Mouse (Mus musculus) gastrocnemius, adult 2 months (tissue): ENCODE data around the gene Pde4d. TPM values are rescaled to one million over a fixed set of nuclear protein-coding genes. Genes with fewer than 3 reads are reported as not detected.

ENCODE experiments used
- DNase-seq: peaks from one replicate; pipeline ENCODE4 v3.0.0; 2022
- H3K27ac ChIP-seq: fragments of 200-600 bp; 2 replicates; pipeline ENCODE4 v1.8.1; 2022; ENCODE audit warnings: mild to moderate bottlenecking
- H3K4me3 ChIP-seq: fragments of 200-600 bp; 2 replicates; pipeline ENCODE4 v1.8.1; 2022; ENCODE audit warnings: mild to moderate bottlenecking, moderate library complexity
- CTCF ChIP-seq: fragments of 200-600 bp; IDR thresholded peaks from 2 replicates; pipeline ENCODE4 v1.8.1; 2022; ENCODE audit warnings: antibody characterized with exemption, mild to moderate bottlenecking, moderate library complexity
- intact Hi-C: fragments of 180-260 bp; cut with DNase I; formaldehyde crosslinking; loops from one replicate; pipeline ENCODE4 v1.15.1; 2025
- total RNA-seq, 2 experiments: library from RNA; stranded (reverse); gene quantifications; 2 replicates each; pipeline ENCODE4 v1.2.3; 2021

The Pde4d gene
- total RNA-seq, 2 experiments from 2014 or later = 239 to 330 TPM

DNA sequence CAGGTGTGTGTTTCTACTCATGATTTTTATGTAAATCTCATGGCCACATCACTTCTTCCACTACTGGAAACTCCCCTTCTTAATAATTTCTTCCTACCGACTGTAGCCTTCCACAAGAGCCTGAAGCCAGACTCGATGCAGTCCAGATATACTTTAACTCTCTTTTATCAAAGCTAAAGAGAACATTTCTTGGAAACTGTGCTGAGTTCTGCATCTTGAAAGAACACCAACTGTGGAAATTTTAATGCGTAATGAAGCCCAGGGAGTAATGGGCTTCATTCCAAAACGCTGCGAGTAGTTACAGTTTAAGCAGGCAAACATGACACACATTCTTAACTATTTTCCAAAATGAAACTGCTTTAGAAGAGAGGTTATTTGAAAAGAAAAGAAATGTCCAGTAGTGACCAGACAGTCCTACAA is 92.6 kb downstream of the Pde4d start:
- no peak for DNase-seq
- Histone ChIP-seq H3K4me3 (peak overlapping the region; percentile 48), H3K27ac (0 out of 2 replicates have a peak overlapping the region, but pooled peaks have one; percentile 13)
- intact Hi-C loops = no loop called here
- TF ChIP-seq CTCF = no peak

GRCm38 (mm10) chr13:108552288-108552687 is 102.5 kb downstream of the Pde4d start:
- intact Hi-C loops = no loop called here
- Histone ChIP-seq H3K4me3 (no peak overlapping the region), H3K27ac (no peak overlapping the region)
- no peak for TF ChIP-seq CTCF
- no peak for DNase-seq

GRCm38 (mm10) chr13:108552995-108553394 is 103.2 kb downstream of the Pde4d start:
- Histone ChIP-seq H3K27ac (no peak overlapping the region), H3K4me3 (no peak overlapping the region)
- intact Hi-C loops = no loop called here
- DNase-seq = no peak
- TF ChIP-seq CTCF = no peak

DNA sequence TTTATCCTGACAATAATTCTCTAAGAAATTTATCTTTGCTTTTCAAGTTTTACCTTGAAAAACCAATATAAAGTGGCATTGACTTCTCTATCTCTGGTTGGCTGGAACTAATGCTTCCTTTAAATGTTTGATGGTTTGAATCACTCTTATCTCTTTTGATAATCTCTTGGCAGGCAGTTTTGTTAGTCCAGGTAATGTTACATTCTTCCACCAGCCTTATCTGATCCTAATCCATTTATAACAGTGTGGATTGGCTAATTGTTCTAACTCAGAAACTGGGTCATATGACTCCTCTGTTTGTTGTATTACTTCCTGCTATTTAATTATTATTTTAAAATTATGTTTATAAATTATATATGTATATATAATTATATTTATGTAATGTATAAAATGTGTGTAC is 105.2 kb downstream of the Pde4d start:
- no peak overlapping the region for H3K4me3 ChIP-seq
- DNase-seq = no peak
- intact Hi-C loops = no loop called here
- H3K27ac ChIP-seq = no peak overlapping the region
- TF ChIP-seq CTCF = no peak

- no peak for DNase-seq
- intact Hi-C loops = no loop called here
Observed at GRCm38 (mm10) chr13:108596938-108597337, 147.2 kb downstream of the Pde4d start.

DNA sequence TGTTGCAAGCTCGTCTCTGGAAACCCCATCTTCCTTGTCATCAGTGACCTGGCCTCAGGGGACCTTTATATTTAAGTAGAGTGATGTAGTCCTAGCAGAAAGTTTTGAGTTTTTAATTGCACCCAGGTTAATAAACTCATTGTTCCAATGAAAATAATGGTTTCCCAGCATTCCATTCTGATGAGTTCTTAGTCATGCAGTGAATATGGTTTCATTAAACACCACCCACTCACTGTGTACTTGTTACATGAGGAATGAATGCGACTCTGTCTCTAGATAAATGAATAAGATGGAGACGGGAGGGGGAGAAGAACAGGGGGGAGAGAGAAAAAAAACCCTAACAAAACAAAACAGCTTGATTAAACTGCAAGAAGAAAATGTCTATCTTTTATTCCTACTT is 148.9 kb downstream of the Pde4d start:
- intact Hi-C loops = no loop called here
- Histone ChIP-seq H3K4me3 (no peak overlapping the region), H3K27ac (no peak overlapping the region)
- DNase-seq = no peak
- no peak for TF ChIP-seq CTCF

More at GRCm38 (mm10) chr13:108596938-108597337, 147.2 kb downstream of the Pde4d start:
- no peak overlapping the region for H3K4me3 ChIP-seq
- H3K27ac ChIP-seq = no peak overlapping the region
- no peak for TF ChIP-seq CTCF

DNA sequence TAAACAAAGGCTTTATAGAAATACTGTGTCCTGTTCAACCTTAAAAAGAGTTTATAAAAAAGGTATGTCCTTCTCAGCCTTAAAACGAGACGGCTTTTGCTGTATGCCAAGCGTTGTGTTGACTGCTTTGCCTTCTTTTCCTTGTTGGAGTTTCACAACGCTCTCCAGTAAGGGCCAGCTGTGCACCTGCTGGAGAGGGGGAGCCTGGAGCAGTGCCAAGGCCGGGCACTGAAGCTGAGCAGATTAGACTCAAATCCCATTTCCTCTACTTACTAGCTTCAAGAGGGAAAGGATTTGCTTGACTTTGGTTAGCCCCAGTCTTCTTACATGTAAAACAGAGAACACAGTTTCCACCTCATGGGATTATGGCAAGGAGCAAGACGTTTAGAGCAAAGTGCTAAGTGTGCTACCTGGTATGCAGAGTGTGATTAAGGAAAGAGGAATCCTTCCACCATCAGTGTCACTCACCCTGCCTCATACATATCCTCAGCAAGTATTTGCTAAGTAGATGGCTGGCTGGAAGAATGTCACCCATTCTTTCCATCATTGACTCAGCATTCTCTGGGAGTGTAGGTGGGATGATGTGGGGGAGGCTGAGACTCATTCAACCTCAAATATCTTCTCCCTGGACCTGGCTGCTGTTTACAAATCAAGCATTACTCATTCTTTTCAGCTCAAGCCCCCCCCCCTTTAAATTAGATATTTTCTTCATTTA is 149.6 kb downstream of the Pde4d start:
- Histone ChIP-seq H3K4me3 (no peak overlapping the region), H3K27ac (no peak overlapping the region)
- no peak for TF ChIP-seq CTCF
- intact Hi-C loops = no loop called here
- DNase-seq = no peak

GRCm38 (mm10) chr13:108601021-108601420 is 151.3 kb downstream of the Pde4d start:
- Histone ChIP-seq H3K4me3 (no peak overlapping the region), H3K27ac (no peak overlapping the region)
- TF ChIP-seq CTCF = no peak
- intact Hi-C loops = no loop called here
- no peak for DNase-seq

DNA sequence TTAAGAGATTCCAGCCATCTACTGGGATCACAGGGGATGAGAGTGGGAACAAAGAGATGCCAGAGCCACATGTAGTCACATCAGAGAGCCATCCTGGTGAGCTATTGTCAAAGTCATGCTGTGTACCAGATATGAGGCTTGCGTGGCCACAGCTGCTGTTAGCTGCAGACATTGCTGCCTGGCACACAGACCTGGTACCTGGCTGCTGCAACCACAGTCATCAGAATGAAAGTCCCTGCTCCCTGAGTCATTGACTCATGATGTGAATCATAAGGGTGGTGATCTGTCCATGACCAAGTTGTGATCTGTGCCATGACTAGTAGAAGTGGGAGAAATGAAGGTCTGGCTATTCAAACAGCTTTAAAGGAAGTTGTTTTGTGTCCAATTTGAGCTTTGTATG is 153.8 kb downstream of the Pde4d start:
- Histone ChIP-seq H3K4me3 (no peak overlapping the region), H3K27ac (no peak overlapping the region)
- intact Hi-C loops = no loop called here
- TF ChIP-seq CTCF = no peak
- no peak for DNase-seq

DNA sequence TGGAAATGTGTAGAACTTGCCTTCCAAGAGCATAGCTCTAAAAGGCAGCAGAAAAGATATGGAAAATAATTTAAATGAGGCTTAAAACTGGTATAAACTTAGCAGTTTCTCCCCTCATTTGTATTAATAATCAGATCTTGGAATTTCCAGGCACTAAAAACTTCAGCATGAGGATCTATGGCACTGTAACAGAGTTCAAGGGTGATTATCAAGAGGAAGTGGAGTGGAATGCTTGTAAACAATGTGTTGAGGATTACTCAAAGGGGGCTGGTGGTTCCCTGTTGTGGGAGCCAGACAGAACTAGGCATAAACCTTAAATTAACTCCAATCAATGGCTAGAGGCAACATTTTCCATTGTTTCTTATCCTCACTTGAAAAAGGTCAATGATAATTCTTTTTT is 154.5 kb downstream of the Pde4d start:
- intact Hi-C loops = no loop called here
- DNase-seq = no peak
- no peak overlapping the region for H3K4me3 ChIP-seq
- H3K27ac ChIP-seq = no peak overlapping the region
- TF ChIP-seq CTCF = no peak

DNA sequence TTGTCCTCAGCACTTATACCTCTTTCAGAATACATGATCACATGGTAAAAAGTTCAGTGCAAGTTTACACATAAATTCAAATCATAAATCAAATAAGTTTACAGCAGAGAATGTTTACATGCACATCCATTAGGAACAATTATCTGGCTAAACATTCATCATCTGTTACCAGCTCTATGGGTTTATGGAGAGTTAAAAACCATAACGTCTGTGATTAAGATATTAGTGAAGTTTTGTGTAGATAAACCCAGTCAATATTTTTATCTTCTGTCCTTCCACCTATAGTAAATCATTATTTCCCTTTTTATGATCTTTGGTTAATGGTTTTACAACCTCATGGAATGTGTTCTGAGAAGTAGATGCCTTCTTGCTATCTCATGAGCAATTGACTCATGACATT is 168.5 kb downstream of the Pde4d start:
- no peak for DNase-seq
- intact Hi-C loops = no loop called here
- TF ChIP-seq CTCF = no peak

GRCm38 (mm10) chr13:108622681-108623080 is 172.9 kb downstream of the Pde4d start:
- intact Hi-C loops = no loop called here
- TF ChIP-seq CTCF = no peak
- peak overlapping the region; percentile 31; the same call in 1 of the 2 replicates for H3K27ac ChIP-seq
- DNase-seq = no peak
- no peak overlapping the region for H3K4me3 ChIP-seq

More for the DNA sequence above, 168.5 kb downstream of the Pde4d start:
- H3K4me3 ChIP-seq = no peak overlapping the region
- no peak overlapping the region for H3K27ac ChIP-seq

GRCm38 (mm10) chr13:108623929-108624328 is 174.2 kb downstream of the Pde4d start:
- Histone ChIP-seq H3K4me3 (no peak overlapping the region), H3K27ac (no peak overlapping the region)
- no peak for DNase-seq
- TF ChIP-seq CTCF = no peak
- intact Hi-C loops = no loop called here

- intact Hi-C loops = no loop called here
Observed at GRCm38 (mm10) chr13:108626166-108626565, 176.4 kb downstream of the Pde4d start.

More at GRCm38 (mm10) chr13:108626166-108626565, 176.4 kb downstream of the Pde4d start:
- no peak for TF ChIP-seq CTCF
- Histone ChIP-seq H3K4me3 (no peak overlapping the region), H3K27ac (no peak overlapping the region)
- no peak for DNase-seq
